ENCODE assay signal across 42 mouse cellular contexts in genomic region chr9:22466212-22466611, GRCm38 (mm10). TPM values are rescaled to one million over a fixed set of nuclear protein-coding genes. Genes with fewer than 3 reads are reported as not detected.
"Had no signal": no experiment of that assay in that cellular context is flagged by ENCODE, and none has a peak within 500 bp of the region (broad histone marks: within the 10 kb centered on the region; RNA-seq: fewer than 3 reads in every experiment).

No protein-coding gene starts in this region.

- H3K4me1 ChIP-seq: heart, embryonic 13.5 days; limb, embryonic 12.5 days had no signal

- H3K9ac ChIP-seq: heart, embryonic 13.5 days; heart, embryonic 15.5 days; hindbrain, embryonic 13.5 days; hindbrain, embryonic 15.5 days; kidney, embryonic 15.5 days; limb, embryonic 12.5 days; liver, embryonic 13.5 days had no signal

- DNase-seq: gastrocnemius, postnatal 14 days; gastrocnemius, postnatal 36 days; heart, adult 11 months; heart, adult 2 months; heart, postnatal 14 days; heart, postnatal 36 days; kidney, adult 11 months; kidney, adult 2 months; kidney, adult 9 months; kidney, postnatal 14 days; kidney, postnatal 36 days; layer of hippocampus, adult 9-11 months; layer of hippocampus, postnatal 36 days; liver; liver, embryonic 13.5 days had no signal

- H3K27me3 ChIP-seq: heart, embryonic 13.5 days; heart, embryonic 15.5 days; hindbrain, embryonic 13.5 days; hindbrain, embryonic 15.5 days; kidney, embryonic 15.5 days; limb, embryonic 12.5 days; liver, embryonic 13.5 days had no signal

- ATAC-seq: hindbrain, postnatal 0 days; intestine, embryonic 16.5 days had no signal

- H3K9me3 ChIP-seq: heart, embryonic 13.5 days; heart, embryonic 15.5 days; hindbrain, embryonic 13.5 days; hindbrain, embryonic 15.5 days; kidney, embryonic 15.5 days; limb, embryonic 10.5 days; limb, embryonic 12.5 days; liver, embryonic 13.5 days had no signal

- H3K4me2 ChIP-seq: kidney, embryonic 15.5 days had no signal

- H3K27ac ChIP-seq: heart, adult 2 months; heart, embryonic 13.5 days; heart, embryonic 15.5 days; hindbrain, embryonic 13.5 days; hindbrain, embryonic 15.5 days; hindbrain, postnatal 0 days; kidney, embryonic 15.5 days; kidney, postnatal 0 days; limb, embryonic 10.5 days; limb, embryonic 12.5 days; liver, embryonic 13.5 days had no signal

- H3K4me3 ChIP-seq: heart, adult 2 months; heart, embryonic 15.5 days; limb, embryonic 12.5 days; liver, embryonic 13.5 days had no signal

RNA-seq across cellular contexts. Expression of gene Gm17545, which starts 12.1 kb away (rescaled TPM):
- total RNA-seq: gastrocnemius, adult 18-20 months; gastrocnemius, adult 8-10 months; gastrocnemius, postnatal 14 days; gastrocnemius, postnatal 36 days; heart, adult 2 months; heart, postnatal 14 days; heart, postnatal 36 days; hematopoietic stem cell, adult 5-6 weeks; hindbrain, postnatal 0 days; layer of hippocampus, adult 18-20 months; layer of hippocampus, adult 8-10 months; layer of hippocampus, postnatal 14 days; layer of hippocampus, postnatal 36 days; left cerebral cortex, adult 18-20 months; left cerebral cortex, adult 8-10 months; left cerebral cortex, postnatal 10 days; left cerebral cortex, postnatal 25 days had no signal
- polyA plus RNA-seq: gonadal fat pad, adult 2 months; heart, adult 2 months; heart, embryonic 11.5 days; heart, embryonic 13.5 days; heart, embryonic 15.5 days; heart, postnatal 0 days; hindbrain, embryonic 11.5 days; hindbrain, embryonic 13.5 days; hindbrain, embryonic 15.5 days; hindbrain, postnatal 0 days; intestine, embryonic 14.5 days; intestine, embryonic 16.5 days; kidney, adult 2 months; kidney, embryonic 15.5 days; kidney, postnatal 0 days; large intestine, adult 2 months; limb, embryonic 10.5 days; limb, embryonic 12.5 days; limb, embryonic 14.5 days; liver, embryonic 13.5 days had no signal
